Mouse (Mus musculus): ENCODE measurements at regions not wholly inside any gene's neighbourhood (a gene's known extent, or its start where the extent isn't known, plus 50 kb on each side); places are given as distances from the start of the nearest gene placed in this dataset.

DNA sequence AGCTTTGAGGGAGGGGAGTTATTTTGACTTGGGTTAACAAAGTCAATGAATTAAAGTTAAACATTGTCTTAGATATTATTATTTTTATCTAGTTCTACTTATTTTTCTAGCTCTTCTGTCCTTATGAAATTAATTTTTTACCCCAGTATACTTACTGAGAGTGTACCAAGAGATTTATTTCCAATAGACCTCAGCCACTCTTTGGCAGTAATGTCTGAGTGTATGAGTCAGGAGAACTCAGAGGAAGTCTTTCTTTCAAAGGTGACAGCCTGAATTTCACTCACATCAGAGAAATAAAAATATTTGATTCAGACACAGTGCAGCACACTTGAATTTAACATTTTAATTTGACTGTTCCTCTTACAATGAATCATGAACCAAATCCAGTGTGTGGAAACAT lies 227.4 kb upstream of the Fam49a start:
- TF ChIP-seq EP300 (optimal IDR thresholded peaks at IDR 0.05) (no peak), CTCF (IDR thresholded peaks at IDR 0.05; ENCODE audit: low read depth) (no peak)
